8 mouse cellular contexts compared by ENCODE assay signal in the genomic region with DNA sequence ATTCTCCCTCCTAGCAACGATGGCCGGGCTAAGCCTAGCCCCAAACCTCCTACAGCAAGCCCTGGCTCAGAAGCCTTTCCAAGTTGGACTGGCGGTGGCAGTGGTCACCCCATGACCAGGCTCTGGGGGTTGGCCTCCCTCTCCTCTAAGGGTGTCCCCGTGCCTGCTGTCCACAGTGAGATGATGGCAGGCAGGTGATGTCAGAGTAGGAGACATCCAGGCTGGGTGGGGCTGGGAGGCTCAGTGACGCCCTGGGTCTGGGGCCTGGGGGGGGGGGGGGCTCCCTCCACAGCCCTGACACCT. TPM values are rescaled to one million over a fixed set of nuclear protein-coding genes. Genes with fewer than 3 reads are reported as not detected.
DNase-seq lines count a peak whose midpoint lies in the region; ATAC-seq and TF ChIP-seq lines count a peak whose summit lies in the region.

No protein-coding gene starts in this region.

- peak overlapping the region; percentile 99 for H3K4me2 ChIP-seq in intestine, postnatal 0 days (replicated peaks; ENCODE audit: low read depth)
- H3K4me2 ChIP-seq in neural tube, embryonic 12.5 days (replicated peaks) = peak overlapping the region; percentile 100

- no peaks in the 10 kb centered on the region; the same call in 1 of the 2 replicates for H3K4me1 ChIP-seq in embryonic fibroblast, embryonic 13.5 days (ENCODE audit: control insufficient read depth, insufficient read depth, low read length)
- H3K4me1 ChIP-seq in intestine, postnatal 0 days (replicated peaks; ENCODE audit: control insufficient read depth, insufficient read depth, low read length) = no peaks in the 10 kb centered on the region; the same call in 1 of the 2 replicates
- H3K4me1 ChIP-seq in neural tube, embryonic 12.5 days = peaks cover 30% of the 10 kb centered on the region

- no peaks in the 10 kb centered on the region for H3K9me3 ChIP-seq in intestine, postnatal 0 days (ENCODE audit: control insufficient read depth)
- no peaks in the 10 kb centered on the region for H3K9me3 ChIP-seq in neural tube, embryonic 12.5 days

- 13% methylated on average over 5 of the region's 5 CpGs for WGBS in intestine, postnatal 0 days
- WGBS in neural tube, embryonic 12.5 days = 14% methylated on average over 5 of the region's 5 CpGs

- peaks cover 16% of the 10 kb centered on the region; the same call in 1 of the 2 replicates for H3K36me3 ChIP-seq in intestine, postnatal 0 days (ENCODE audit: control insufficient read depth, insufficient read depth)
- no peaks in the 10 kb centered on the region for H3K36me3 ChIP-seq in neural tube, embryonic 12.5 days

- no peak for ATAC-seq in intestine, postnatal 0 days
- peak; percentile 3; the same call in 1 of the 2 replicates for ATAC-seq in neural tube, embryonic 12.5 days (ENCODE audit: low FRiP score, low read depth)

- H3K27me3 ChIP-seq in intestine, postnatal 0 days (replicated peaks; ENCODE audit: control insufficient read depth, insufficient read depth, low read length) = no peaks in the 10 kb centered on the region
- H3K27me3 ChIP-seq in neural tube, embryonic 12.5 days (replicated peaks) = peaks cover 32% of the 10 kb centered on the region

- intact Hi-C loops in left cerebral cortex, adult 2 months (cut with DNase I) = no loop called here
- intact Hi-C loops in left cerebral cortex, postnatal 4 days (cut with DNase I) = no loop called here

- peak overlapping the region; percentile 87; the same call in 1 of the 2 replicates for H3K9ac ChIP-seq in intestine, postnatal 0 days (ENCODE audit: low read depth, low read length)
- peak overlapping the region; percentile 87 for H3K9ac ChIP-seq in neural tube, embryonic 12.5 days

- no peak for TF ChIP-seq POLR2A in embryonic fibroblast, embryonic 13.5 days (IDR thresholded peaks at IDR 0.05; ENCODE audit: low read depth, low read length)

- peak overlapping the region; percentile 84 for H3K4me3 ChIP-seq in left cerebral cortex, adult 2 months
- H3K4me3 ChIP-seq in embryonic fibroblast, embryonic 13.5 days (ENCODE audit: insufficient read depth, low read length) = peak overlapping the region; percentile 71
- H3K4me3 ChIP-seq in intestine, postnatal 0 days (ENCODE audit: low read depth, low read length) = peak overlapping the region; percentile 84
- H3K4me3 ChIP-seq in neural tube, embryonic 12.5 days = peak overlapping the region; percentile 86

- peak overlapping the region; percentile 76 for H3K27ac ChIP-seq in left cerebral cortex, adult 2 months
- no peak overlapping the region; the same call in 1 of the 2 replicates for H3K27ac ChIP-seq in embryonic fibroblast, embryonic 13.5 days (ENCODE audit: insufficient read depth, low read length)
- peak overlapping the region; percentile 98; the same call in 1 of the 2 replicates for H3K27ac ChIP-seq in intestine, postnatal 0 days (ENCODE audit: low read depth, low read length)
- H3K27ac ChIP-seq in neural tube, embryonic 12.5 days = no peak overlapping the region

- no peak for TF ChIP-seq CTCF in left cerebral cortex, adult 2 months (IDR thresholded peaks at IDR 0.05)
- TF ChIP-seq CTCF in embryonic fibroblast, embryonic 13.5 days (IDR thresholded peaks at IDR 0.05; ENCODE audit: borderline replicate concordance, insufficient read depth, low read length) = no peak
- no peak for TF ChIP-seq CTCF in intestine, postnatal 0 days (IDR thresholded peaks at IDR 0.05; ENCODE audit: low read depth)

- DNase-seq in left cerebral cortex, adult 2 months (ENCODE audit: extremely low spot score in 1 of 2, low spot score in 2 of 2) = no peak
- DNase-seq in left cerebral cortex, postnatal 4 days = no peak
- DNase-seq in retina, embryonic 14.5 days (ENCODE audit: low spot score) = no peak
- no peak for DNase-seq in layer of hippocampus, postnatal 36 days
- no peak for DNase-seq in thymus, postnatal 25 days

RNA-seq across cellular contexts. Expression of a gene that starts 2.7 kb away (rescaled TPM):
- total RNA-seq in left cerebral cortex, adult 2 months (2021) = 100 to 1,000 TPM; 280 to 294 TPM
- total RNA-seq in left cerebral cortex, postnatal 4 days (2021) = 100 to 1,000 TPM; 183 to 185 TPM
- 55.0 and 66.1 TPM in 2 replicates for polyA plus RNA-seq in embryonic fibroblast, embryonic 13.5 days (2011; ENCODE audit: insufficient read length, low read depth, missing spikeins)
- 12.7 and 13.4 TPM in 2 replicates for polyA plus RNA-seq in intestine, postnatal 0 days (2015; fragmentation: Nextera tagmentation; extraction: Ambion mirVana)
- polyA plus RNA-seq in neural tube, embryonic 12.5 days (2016; fragmentation: Nextera tagmentation; extraction: Ambion mirVana) = 22.2 and 23.2 TPM in 2 replicates
- total RNA-seq in layer of hippocampus, postnatal 36 days (2021) = 100 to 1,000 TPM; 171 to 189 TPM

RNA-seq across cellular contexts. Expression of a gene that starts 37.5 kb away (rescaled TPM):
- 10 to 100 TPM in 1 of 2 experiments, 1 to 10 TPM in 1; 7.4 to 10.1 TPM for total RNA-seq in left cerebral cortex, adult 2 months (2021)
- total RNA-seq in left cerebral cortex, postnatal 4 days (2021) = 1 to 10 TPM; 6.2 to 6.6 TPM
- 0.30 and 4.2 TPM in 2 replicates for polyA plus RNA-seq in embryonic fibroblast, embryonic 13.5 days (2011; ENCODE audit: insufficient read length, low read depth, missing spikeins)
- polyA plus RNA-seq in intestine, postnatal 0 days (2015; fragmentation: Nextera tagmentation; extraction: Ambion mirVana) = 6.7 and 6.9 TPM in 2 replicates
- 5.1 and 5.8 TPM in 2 replicates for polyA plus RNA-seq in neural tube, embryonic 12.5 days (2016; fragmentation: Nextera tagmentation; extraction: Ambion mirVana)
- total RNA-seq in layer of hippocampus, postnatal 36 days (2021) = 1 to 10 TPM; 8.7 to 9.4 TPM

RNA-seq across cellular contexts. Expression of a gene that starts 44.4 kb away (rescaled TPM):
- 1 to 10 TPM; 1.1 to 1.2 TPM for total RNA-seq in left cerebral cortex, adult 2 months (2021)
- total RNA-seq in left cerebral cortex, postnatal 4 days (2021) = 1 to 10 TPM in 1 of 2 experiments, under 1 TPM in 1; 0.62 to 1.9 TPM
- polyA plus RNA-seq in embryonic fibroblast, embryonic 13.5 days (2011; ENCODE audit: insufficient read length, low read depth, missing spikeins) = 1.2 and 1.6 TPM in 2 replicates
- 8.1 and 8.3 TPM in 2 replicates for polyA plus RNA-seq in intestine, postnatal 0 days (2015; fragmentation: Nextera tagmentation; extraction: Ambion mirVana)
- 4.0 and 5.4 TPM in 2 replicates for polyA plus RNA-seq in neural tube, embryonic 12.5 days (2016; fragmentation: Nextera tagmentation; extraction: Ambion mirVana)
- under 1 TPM; 0.37 to 0.38 TPM for total RNA-seq in layer of hippocampus, postnatal 36 days (2021)

RNA-seq across cellular contexts. Expression of a gene that starts 48.3 kb away (rescaled TPM):
- total RNA-seq in left cerebral cortex, adult 2 months (2021) = 100 to 1,000 TPM; 144 to 157 TPM
- 100 to 1,000 TPM; 279 to 286 TPM for total RNA-seq in left cerebral cortex, postnatal 4 days (2021)
- 227 and 248 TPM in 2 replicates for polyA plus RNA-seq in embryonic fibroblast, embryonic 13.5 days (2011; ENCODE audit: insufficient read length, low read depth, missing spikeins)
- polyA plus RNA-seq in intestine, postnatal 0 days (2015; fragmentation: Nextera tagmentation; extraction: Ambion mirVana) = 121 and 125 TPM in 2 replicates
- polyA plus RNA-seq in neural tube, embryonic 12.5 days (2016; fragmentation: Nextera tagmentation; extraction: Ambion mirVana) = 184 and 201 TPM in 2 replicates
- total RNA-seq in layer of hippocampus, postnatal 36 days (2021) = 100 to 1,000 TPM; 145 to 156 TPM

Comparison
In these comparisons a context has a peak if more than half of its experiments do, and no peak if none do; other contexts are left out.
1. H3K27ac ChIP-seq: peak in left cerebral cortex, adult 2 months (single experiment) and intestine, postnatal 0 days (single experiment); none in embryonic fibroblast, embryonic 13.5 days (single experiment) and neural tube, embryonic 12.5 days (single experiment).
2. Peak in every context shown above with its lines, with median percentiles within 50 percentile points of each other: H3K4me3 ChIP-seq.